Mouse (Mus musculus) erythroblast, embryonic 14.5 days (primary cell): ENCODE measurements around the gene Zfp947. TPM values are rescaled to one million over a fixed set of nuclear protein-coding genes. Genes with fewer than 3 reads are reported as not detected.
"Not testable (repeated sequence)": the region's sequence is repeated elsewhere in the genome, so short reads cannot be mapped to it uniquely, and the experiment has no call there.

Experiments
- H3K27me3 ChIP-seq: 2 replicates; pipeline ENCODE4 v1.6.1; 2012; ENCODE audit warnings: inconsistent platforms; ENCODE audit not compliant: control insufficient read depth
- H3K36me3 ChIP-seq: 2 replicates; pipeline ENCODE4 v1.6.1; 2012; ENCODE audit warnings: mild to moderate bottlenecking, inconsistent platforms; ENCODE audit not compliant: control insufficient read depth
- H3K4me1 ChIP-seq: 2 replicates; pipeline ENCODE4 v1.6.1; 2012; ENCODE audit warnings: inconsistent platforms; ENCODE audit not compliant: control insufficient read depth
- H3K4me3 ChIP-seq: replicated peaks from 2 replicates; pipeline ENCODE3; 2012; ENCODE audit warnings: moderate library complexity, mild to moderate bottlenecking, inconsistent platforms
- H3K9me3 ChIP-seq: 2 replicates; pipeline ENCODE4 v1.6.1; 2012; ENCODE audit warnings: low read length, inconsistent platforms, mixed read lengths; ENCODE audit not compliant: control insufficient read depth
- GATA1 ChIP-seq: IDR thresholded peaks from 2 replicates; pipeline ENCODE4 v1.6.1; 2012; ENCODE audit warnings: low read length, inconsistent platforms, mixed read lengths
- TAL1 ChIP-seq: IDR thresholded peaks from 3 replicates; pipeline ENCODE4 v1.6.1; 2012; ENCODE audit warnings: low read length, inconsistent platforms, mixed read lengths
- polyA plus RNA-seq: library from polyadenylated mRNA; stranded (reverse); fragments of >175 nt; gene quantifications from 2 replicates; pipeline ENCODE4 v1.2.3, GENCODE M21; 2012

Gene Zfp947
- polyA plus RNA-seq: not detected in 2 replicates

DNA sequence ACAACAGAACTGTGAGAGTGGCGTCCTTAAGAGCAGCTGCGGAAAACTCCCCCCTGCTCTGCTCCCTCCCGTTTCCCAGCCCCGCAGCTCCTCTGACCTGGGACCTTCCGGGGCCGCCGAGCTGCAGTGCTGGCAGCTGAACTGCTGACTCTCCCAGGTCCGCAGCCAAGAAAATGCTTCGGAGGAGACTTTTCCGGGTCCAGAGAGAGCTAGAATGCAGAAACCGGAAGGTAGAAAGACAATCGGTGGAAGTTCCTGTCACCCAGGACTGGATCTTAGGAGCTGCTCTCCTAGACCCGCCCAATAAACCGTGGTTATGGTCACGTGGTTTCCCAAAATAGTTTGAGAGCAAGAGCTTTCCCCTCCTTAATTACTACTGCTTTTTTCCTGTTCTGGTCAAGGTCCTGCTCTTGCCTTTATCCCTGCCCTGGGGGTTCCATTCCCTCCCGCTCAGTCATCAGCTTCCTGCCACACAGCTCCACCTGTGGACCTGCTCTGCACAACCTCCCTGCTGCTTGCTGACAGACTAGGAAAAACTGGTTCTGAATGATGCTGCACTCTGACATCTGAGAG lies at the start of gene Zfp947:
Zfp947 (minus strand) TSS at position 469 of the 573 bp plus-strand sequence.
- not testable (repeated sequence) for H3K4me1 ChIP-seq, H3K9me3 ChIP-seq, H3K36me3 ChIP-seq, H3K27me3 ChIP-seq
- peak within 1 kb of the TSS; percentile 44 for H3K4me3 ChIP-seq

DNA sequence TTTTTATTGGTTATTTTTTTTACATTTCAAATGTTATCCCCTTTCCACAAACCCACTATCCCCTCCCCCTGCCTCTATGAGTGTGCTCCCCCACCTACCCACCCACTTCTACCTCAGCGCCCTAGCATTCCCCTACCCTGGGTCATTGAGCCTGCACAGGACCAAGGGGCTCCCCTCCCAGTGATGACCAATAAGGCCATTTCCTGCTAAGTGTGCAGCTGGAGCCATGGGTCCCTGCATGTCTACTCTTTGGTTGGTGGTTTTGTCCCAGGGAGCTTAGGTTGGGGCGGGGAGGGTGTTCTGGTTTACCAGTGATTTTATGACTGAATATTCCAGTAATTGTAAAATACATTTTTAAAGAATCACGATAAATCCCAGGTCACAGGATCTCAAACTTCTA lies 686 bp downstream of the Zfp947 start:
- not testable (repeated sequence) for H3K36me3 ChIP-seq, H3K9me3 ChIP-seq, H3K27me3 ChIP-seq, H3K4me1 ChIP-seq
- H3K4me3 ChIP-seq: peak overlapping the region; percentile 44

DNA sequence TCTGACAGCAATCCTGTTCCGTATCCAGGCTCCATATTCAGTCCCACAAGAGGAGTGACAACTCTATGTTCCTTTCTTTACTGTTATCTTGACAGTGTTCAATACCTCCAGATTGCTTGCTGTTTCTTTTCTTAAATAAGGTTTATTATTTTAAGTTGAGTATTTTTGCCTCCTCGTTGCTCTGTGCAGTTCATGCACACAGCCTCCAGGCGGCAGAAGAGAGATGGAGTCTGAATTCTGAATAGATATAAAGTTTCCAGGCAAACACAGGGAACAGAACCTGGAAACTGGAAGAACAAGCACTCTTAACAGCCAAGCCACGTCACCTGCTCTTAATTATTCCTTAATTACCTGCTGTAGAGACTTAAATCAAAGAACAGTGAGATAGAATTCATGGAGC lies 12.0 kb downstream of the Zfp947 start:
- not testable (repeated sequence) for H3K4me3 ChIP-seq, H3K4me1 ChIP-seq, H3K36me3 ChIP-seq, H3K27me3 ChIP-seq, H3K9me3 ChIP-seq

DNA sequence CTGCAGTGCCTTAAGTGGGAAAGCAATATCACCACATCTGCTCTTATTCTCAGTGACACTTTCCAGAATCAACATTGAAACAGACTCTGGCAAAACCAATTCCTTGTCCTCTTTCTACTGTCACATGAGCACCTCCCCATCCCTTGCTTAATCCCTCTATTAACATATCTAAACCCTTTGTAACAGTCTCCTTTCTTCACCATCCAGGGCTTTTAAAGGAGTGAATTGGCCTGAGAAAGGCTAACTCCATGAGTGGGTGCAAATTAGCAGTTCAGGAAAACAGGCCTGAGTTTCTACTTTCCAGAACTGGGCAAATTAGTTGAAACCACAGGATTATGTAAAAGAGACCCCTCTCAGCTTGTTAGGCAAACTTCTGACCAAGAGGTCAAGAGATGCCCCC lies 47.2 kb downstream of the Zfp947 start:
- Histone ChIP-seq H3K4me3 (no peak overlapping the region), H3K9me3 (no peaks in the 10 kb centered on the region), H3K4me1 (no peaks in the 10 kb centered on the region), H3K27me3 (no peaks in the 10 kb centered on the region), H3K36me3 (no peaks in the 10 kb centered on the region)
- TF ChIP-seq GATA1 (no peak), TAL1 (no peak)

Other genes with a start within 250 kb of the Zfp947 start
- 0.01 and 0.04 TPM in 2 replicates for gene Zfp942, start 203.7 kb downstream of the Zfp947 start, polyA plus RNA-seq
- 0.03 and 0.09 TPM in 2 replicates for gene Zfp943, start 203.6 kb downstream of the Zfp947 start, polyA plus RNA-seq
- gene Zfp994, start 59.4 kb upstream of the Zfp947 start, polyA plus RNA-seq: not detected in 2 replicates
- gene CT030661.1, start 148.6 kb upstream of the Zfp947 start, polyA plus RNA-seq: 0.01 and 0.02 TPM in 2 replicates
- 0.03 and 0.07 TPM in 2 replicates for gene Zfp944, start 195.2 kb upstream of the Zfp947 start, polyA plus RNA-seq
- not detected in 2 replicates for gene Zfp758, start 195.3 kb upstream of the Zfp947 start, polyA plus RNA-seq